Mouse (Mus musculus) midbrain, postnatal 0 days (tissue): Measurements from ENCODE around the gene Mmp21. TPM values are rescaled to one million over a fixed set of nuclear protein-coding genes. Genes with fewer than 3 reads are reported as not detected.

Source experiments
- ATAC-seq: fragments of 200-750 bp; cut with Nextera tagmentation; 2 replicates; pipeline ENCODE4 v1.8.0; 2017; ENCODE audit warnings: moderate number of reproducible peaks, mild to moderate bottlenecking, moderate TSS enrichment, moderate library complexity; ENCODE audit not compliant: low FRiP score
- DNase-seq: peaks from one replicate; pipeline ENCODE4 v3.0.0-alpha.2; 2015; ENCODE audit warnings: low spot score
- H3K27ac ChIP-seq: fragments of 300-500 bp; sonication (generic); 2 replicates; pipeline ENCODE4 v1.5.1; 2014; ENCODE audit warnings: low read depth, mild to moderate bottlenecking, low read length, mixed read lengths
- H3K27me3 ChIP-seq: fragments of 300-500 bp; sonication (generic); 2 replicates; pipeline ENCODE4 v1.6.1; 2014; ENCODE audit warnings: low read length, control low read depth, mixed read lengths; ENCODE audit not compliant: insufficient read depth
- H3K36me3 ChIP-seq: fragments of 300-500 bp; sonication (generic); 2 replicates; pipeline ENCODE4 v1.6.1; 2014; ENCODE audit warnings: low read length, control low read depth, mixed read lengths; ENCODE audit not compliant: insufficient read depth
- H3K4me1 ChIP-seq: fragments of 300-500 bp; sonication (generic); 2 replicates; pipeline ENCODE4 v1.6.1; 2014; ENCODE audit warnings: mild to moderate bottlenecking, control low read depth, antibody characterized with exemption, low read length, mixed read lengths; ENCODE audit not compliant: insufficient read depth
- H3K4me2 ChIP-seq: fragments of 300-500 bp; sonication (generic); 2 replicates; pipeline ENCODE4 v1.6.1; 2014; ENCODE audit warnings: low read depth, mild to moderate bottlenecking, low read length, mixed read lengths; ENCODE audit not compliant: poor library complexity, severe bottlenecking
- H3K4me3 ChIP-seq: fragments of 300-500 bp; sonication (generic); 2 replicates; pipeline ENCODE4 v1.5.1; 2014; ENCODE audit warnings: low read depth, mild to moderate bottlenecking, low read length, moderate library complexity
- H3K9ac ChIP-seq: fragments of 300-500 bp; sonication (generic); replicated peaks from 2 replicates; pipeline ENCODE4 v1.6.1; 2014; ENCODE audit warnings: mild to moderate bottlenecking, low read length, moderate library complexity, mixed read lengths; ENCODE audit not compliant: poor library complexity, severe bottlenecking
- H3K9me3 ChIP-seq: fragments of 300-500 bp; sonication (generic); 2 replicates; pipeline ENCODE4 v1.6.1; 2016; ENCODE audit warnings: low read length, control low read depth
- CTCF ChIP-seq: IDR thresholded peaks from 2 replicates; pipeline ENCODE4 v1.5.1; 2016; ENCODE audit warnings: antibody characterized with exemption, mild to moderate bottlenecking
- WGBS: fragments of 180-500 bp; shearing (Covaris S2); extraction: QIAGEN DNeasy Blood & Tissue Kit; methylation state at CpG from one replicate; pipeline ENCODE4 v1.1.7; 2014; 5-methylcytosine and 5-hydroxymethylcytosine counted together
- polyA plus RNA-seq: library from polyadenylated mRNA; unstranded; fragments of >200 nt; fragmentation: Nextera tagmentation; extraction: Ambion mirVana; gene quantifications from 2 replicates; pipeline ENCODE4 v1.2.1, GENCODE M21; 2015
- total RNA-seq: library from RNA; depleted of rRNA; stranded (reverse); fragments of >200 nt; gene quantifications from 2 replicates; pipeline ENCODE4 v1.2.3, GENCODE M21; 2014; rRNA removed

The Mmp21 gene
- total and polyA plus RNA-seq, 2 experiments from 2014 or later = not detected

- no peak for TF ChIP-seq CTCF
- 64% methylated on average over 10 of the region's 12 CpGs for WGBS
- Histone ChIP-seq H3K4me3 (no peak overlapping the region), H3K36me3 (no peaks in the 10 kb centered on the region), H3K9ac (no peak overlapping the region), H3K4me2 (no peak overlapping the region), H3K27me3 (no peaks in the 10 kb centered on the region), H3K4me1 (no peaks in the 10 kb centered on the region), H3K27ac (no peak overlapping the region), H3K9me3 (no peaks in the 10 kb centered on the region)
- no peak for DNase-seq
- ATAC-seq = no peak
Observed at GRCm38 (mm10) chr7:133634932-133635650, 44.8 kb downstream of the Mmp21 start.

GRCm38 (mm10) chr7:133632476-133632875 lies 47.4 kb downstream of the Mmp21 start:
- no peak overlapping the region for H3K4me2 ChIP-seq
- no peak for ATAC-seq

GRCm38 (mm10) chr7:133630821-133631220 lies 49.0 kb downstream of the Mmp21 start:
- no peak for TF ChIP-seq CTCF
- H3K4me3 ChIP-seq = no peak overlapping the region
- H3K9me3 ChIP-seq = no peaks in the 10 kb centered on the region
- H3K36me3 ChIP-seq = no peaks in the 10 kb centered on the region
- DNase-seq = no peak
- H3K4me2 ChIP-seq = no peak overlapping the region
- H3K4me1 ChIP-seq = no peaks in the 10 kb centered on the region
- WGBS = 86% methylated on average over 5 of the region's 5 CpGs
- H3K9ac ChIP-seq = no peak overlapping the region
- H3K27me3 ChIP-seq = no peaks in the 10 kb centered on the region
- no peak for ATAC-seq
- no peak overlapping the region for H3K27ac ChIP-seq

More at GRCm38 (mm10) chr7:133632476-133632875, 47.4 kb downstream of the Mmp21 start:
- Histone ChIP-seq H3K27ac (no peak overlapping the region), H3K9ac (no peak overlapping the region), H3K36me3 (no peaks in the 10 kb centered on the region), H3K4me1 (no peaks in the 10 kb centered on the region), H3K27me3 (no peaks in the 10 kb centered on the region), H3K9me3 (no peaks in the 10 kb centered on the region), H3K4me3 (no peak overlapping the region)
- peak; percentile 46 for DNase-seq
- peak; percentile 72 for TF ChIP-seq CTCF
- WGBS = 22% methylated on average over 2 of the region's 2 CpGs

- Histone ChIP-seq H3K9me3 (no peaks in the 10 kb centered on the region), H3K27ac (no peak overlapping the region), H3K9ac (no peak overlapping the region), H3K27me3 (no peaks in the 10 kb centered on the region), H3K36me3 (no peaks in the 10 kb centered on the region), H3K4me1 (no peaks in the 10 kb centered on the region), H3K4me2 (no peak overlapping the region), H3K4me3 (no peak overlapping the region)
- WGBS = 21% methylated on average over 14 of the region's 14 CpGs
- DNase-seq (peak; percentile 29), ATAC-seq (no peak)
- no peak for TF ChIP-seq CTCF
Observed at GRCm38 (mm10) chr7:133627184-133627936, 52.5 kb downstream of the Mmp21 start.

Other genes with a start within 250 kb of the Mmp21 start
- not detected in 2 replicates for gene Tex36, start 77.9 kb downstream of the Mmp21 start, total RNA-seq
- 0.29 and 0.38 TPM in 2 replicates for gene Tex36, start 77.9 kb downstream of the Mmp21 start, polyA plus RNA-seq
- gene Edrf1, start 42.5 kb downstream of the Mmp21 start, total RNA-seq = 25.6 and 33.2 TPM in 2 replicates
- gene Edrf1, start 42.5 kb downstream of the Mmp21 start, polyA plus RNA-seq = 9.3 and 10.5 TPM in 2 replicates
- 20.9 and 27.6 TPM in 2 replicates for gene Bccip, start 29.3 kb upstream of the Mmp21 start, total RNA-seq
- gene Bccip, start 29.3 kb upstream of the Mmp21 start, polyA plus RNA-seq = 91.0 and 95.1 TPM in 2 replicates
- 17.4 and 25.9 TPM in 2 replicates for gene Uros, start 30.0 kb upstream of the Mmp21 start, total RNA-seq
- 38.0 and 40.6 TPM in 2 replicates for gene Uros, start 30.0 kb upstream of the Mmp21 start, polyA plus RNA-seq
- gene Fank1, start 96.8 kb upstream of the Mmp21 start, total RNA-seq = 3.0 and 4.4 TPM in 2 replicates
- gene Fank1, start 96.8 kb upstream of the Mmp21 start, polyA plus RNA-seq = 8.7 and 8.8 TPM in 2 replicates
- 35.5 and 40.8 TPM in 2 replicates for gene Dhx32, start 102.7 kb upstream of the Mmp21 start, total RNA-seq
- 45.9 and 48.0 TPM in 2 replicates for gene Dhx32, start 102.7 kb upstream of the Mmp21 start, polyA plus RNA-seq